Mouse (Mus musculus): Measurements from ENCODE around the gene Mndal. TPM values are rescaled to one million over a fixed set of nuclear protein-coding genes. Genes with fewer than 3 reads are reported as not detected.
"Not testable (repeated sequence)": the region's sequence is repeated elsewhere in the genome, so short reads cannot be mapped to it uniquely, and the experiment has no call there.

The Mndal gene
- polyA plus RNA-seq, 1 experiment from 2014 or later: 0.78 TPM

DNA sequence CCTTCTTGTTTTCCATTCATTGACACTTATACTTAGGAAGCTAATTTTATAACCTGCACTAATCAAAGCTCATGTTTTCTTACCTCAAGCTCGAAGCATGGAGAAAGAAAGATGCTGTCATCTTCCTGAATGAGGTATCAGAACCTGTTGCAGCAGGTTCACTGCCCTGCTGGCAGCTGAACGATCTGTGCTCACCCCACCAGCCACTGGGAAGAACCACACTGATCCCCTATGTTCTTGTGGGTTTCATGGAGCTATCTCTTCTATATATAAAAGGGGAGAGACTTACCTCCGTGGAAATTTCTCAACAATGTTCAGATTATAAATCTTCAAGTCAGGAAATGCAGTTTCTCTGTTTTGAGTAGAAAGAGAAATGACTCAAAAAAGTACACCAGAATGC is 140.1 kb downstream of the Mndal start:
- H3K27ac ChIP-seq (replicated peaks); H3K4me2 ChIP-seq; H3K4me1 ChIP-seq (replicated peaks); H3K9me3 ChIP-seq; H3K27me3 ChIP-seq; H3K36me3 ChIP-seq; H3K9ac ChIP-seq; H3K4me3 ChIP-seq; ATAC-seq (ENCODE audit: low read depth): not testable (repeated sequence)
- WGBS: 72% methylated on average over 3 of the region's 3 CpGs

DNA sequence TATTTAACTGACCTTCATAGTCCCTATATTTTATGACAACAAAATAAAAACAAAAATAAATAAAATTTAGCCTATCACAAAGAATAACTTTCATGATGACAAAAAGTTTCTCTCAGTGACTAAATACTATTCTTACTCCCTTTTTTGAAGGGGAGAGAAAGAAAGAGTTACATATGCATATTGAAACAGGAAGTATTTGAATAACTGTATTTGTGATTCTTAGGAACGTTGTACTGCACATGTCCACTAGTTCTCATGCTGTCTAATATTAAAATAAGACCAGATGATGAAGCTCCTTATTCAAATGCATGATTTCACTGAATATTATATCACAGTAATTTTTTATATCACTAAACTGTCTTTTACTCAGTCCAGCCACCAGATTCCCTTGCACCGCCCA is 140.5 kb downstream of the Mndal start:
- not testable (repeated sequence) for H3K4me3 ChIP-seq; H3K9me3 ChIP-seq; H3K9ac ChIP-seq; H3K36me3 ChIP-seq; ATAC-seq (ENCODE audit: low read depth); H3K27ac ChIP-seq (replicated peaks); H3K27me3 ChIP-seq; H3K4me1 ChIP-seq (replicated peaks); H3K4me2 ChIP-seq
- 75% methylated on average over 2 of the region's 2 CpGs for WGBS

Other genes with a start within 250 kb of the Mndal start
- 0.69 and 0.96 TPM in 2 replicates for gene Ifi207, start 200.7 kb downstream of the Mndal start, polyA plus RNA-seq (2015; fragmentation: Nextera tagmentation; extraction: Ambion mirVana)
- 0.57 and 0.85 TPM in 2 replicates for gene Ifi204, start 175.5 kb downstream of the Mndal start, polyA plus RNA-seq (2015; fragmentation: Nextera tagmentation; extraction: Ambion mirVana)
- 0.31 TPM in 1 of 2 replicates, not detected in the other for gene Ifi211, start 29.4 kb downstream of the Mndal start, polyA plus RNA-seq (2015; fragmentation: Nextera tagmentation; extraction: Ambion mirVana)
- 0.21 and 0.85 TPM in 2 replicates for gene Ifi203, start 181 bp upstream of the Mndal start, polyA plus RNA-seq (2015; fragmentation: Nextera tagmentation; extraction: Ambion mirVana)
- not detected in 2 replicates for gene Ifi202b, start 40.3 kb upstream of the Mndal start, polyA plus RNA-seq (2015; fragmentation: Nextera tagmentation; extraction: Ambion mirVana)
- not detected in 2 replicates for gene Ifi205, start 89.3 kb upstream of the Mndal start, polyA plus RNA-seq (2015; fragmentation: Nextera tagmentation; extraction: Ambion mirVana)
- gene Olfr433, start 98.2 kb upstream of the Mndal start, polyA plus RNA-seq (2015; fragmentation: Nextera tagmentation; extraction: Ambion mirVana): not detected in 2 replicates
- not detected in 2 replicates for gene Olfr432, start 106.7 kb upstream of the Mndal start, polyA plus RNA-seq (2015; fragmentation: Nextera tagmentation; extraction: Ambion mirVana)
- gene Olfr430, start 124.1 kb upstream of the Mndal start, polyA plus RNA-seq (2015; fragmentation: Nextera tagmentation; extraction: Ambion mirVana): not detected in 2 replicates
- gene Olfr429, start 141.8 kb upstream of the Mndal start, polyA plus RNA-seq (2015; fragmentation: Nextera tagmentation; extraction: Ambion mirVana): not detected in 2 replicates
- gene Olfr427, start 154.4 kb upstream of the Mndal start, polyA plus RNA-seq (2015; fragmentation: Nextera tagmentation; extraction: Ambion mirVana): not detected in 2 replicates
- not detected in 2 replicates for gene Olfr231, start 178.7 kb upstream of the Mndal start, polyA plus RNA-seq (2015; fragmentation: Nextera tagmentation; extraction: Ambion mirVana)
- not detected in 2 replicates for gene Olfr424, start 189.0 kb upstream of the Mndal start, polyA plus RNA-seq (2015; fragmentation: Nextera tagmentation; extraction: Ambion mirVana)
- gene Olfr420, start 213.1 kb upstream of the Mndal start, polyA plus RNA-seq (2015; fragmentation: Nextera tagmentation; extraction: Ambion mirVana): not detected in 2 replicates
- gene Spta1, start 230.3 kb upstream of the Mndal start, polyA plus RNA-seq (2015; fragmentation: Nextera tagmentation; extraction: Ambion mirVana): 0.12 and 0.14 TPM in 2 replicates